Mouse (Mus musculus) cortical plate, adult 2 months (tissue): ENCODE measurements around the gene Srsf9.

Experiments used
- CTCF ChIP-seq: fragments of 200-500 bp; IDR thresholded peaks from 2 replicates; pipeline ENCODE4 v1.5.1; 2011; ENCODE audit warnings: mild to moderate bottlenecking, control low read depth, low read length; ENCODE audit not compliant: insufficient read depth; ENCODE audit errors: extremely low read depth
- POLR2A ChIP-seq: fragments of 200-500 bp; IDR thresholded peaks from 2 replicates; pipeline ENCODE4 v1.6.1; 2011; ENCODE audit warnings: mild to moderate bottlenecking, low read length, control low read depth; ENCODE audit not compliant: insufficient read depth; ENCODE audit errors: extremely low read depth

- TF ChIP-seq POLR2A (no peak), CTCF (no peak)
Measured at GRCm38 (mm10) chr5:115330955-115331354, 4.0 kb downstream of the Srsf9 start.
